Mouse (Mus musculus) erythroblast, embryonic 14.5 days (primary cell): ENCODE results near the gene Gmds.

Experiments
- GATA1 ChIP-seq: IDR thresholded peaks from 2 replicates; pipeline ENCODE4 v1.6.1; 2012; ENCODE audit warnings: low read length, inconsistent platforms, mixed read lengths
- TAL1 ChIP-seq: IDR thresholded peaks from 3 replicates; pipeline ENCODE4 v1.6.1; 2012; ENCODE audit warnings: low read length, inconsistent platforms, mixed read lengths

- TF ChIP-seq TAL1 (no peak), GATA1 (no peak)
Measured at GRCm38 (mm10) chr13:31828446-31828845, 510.1 kb downstream of the Gmds start.
